Mouse (Mus musculus): ENCODE data around the gene Dnmt1. TPM values are rescaled to one million over a fixed set of nuclear protein-coding genes. Genes with fewer than 3 reads are reported as not detected.

The Dnmt1 gene
- polyA plus RNA-seq, 1 experiment from 2014 or later: 56.1 TPM

DNA sequence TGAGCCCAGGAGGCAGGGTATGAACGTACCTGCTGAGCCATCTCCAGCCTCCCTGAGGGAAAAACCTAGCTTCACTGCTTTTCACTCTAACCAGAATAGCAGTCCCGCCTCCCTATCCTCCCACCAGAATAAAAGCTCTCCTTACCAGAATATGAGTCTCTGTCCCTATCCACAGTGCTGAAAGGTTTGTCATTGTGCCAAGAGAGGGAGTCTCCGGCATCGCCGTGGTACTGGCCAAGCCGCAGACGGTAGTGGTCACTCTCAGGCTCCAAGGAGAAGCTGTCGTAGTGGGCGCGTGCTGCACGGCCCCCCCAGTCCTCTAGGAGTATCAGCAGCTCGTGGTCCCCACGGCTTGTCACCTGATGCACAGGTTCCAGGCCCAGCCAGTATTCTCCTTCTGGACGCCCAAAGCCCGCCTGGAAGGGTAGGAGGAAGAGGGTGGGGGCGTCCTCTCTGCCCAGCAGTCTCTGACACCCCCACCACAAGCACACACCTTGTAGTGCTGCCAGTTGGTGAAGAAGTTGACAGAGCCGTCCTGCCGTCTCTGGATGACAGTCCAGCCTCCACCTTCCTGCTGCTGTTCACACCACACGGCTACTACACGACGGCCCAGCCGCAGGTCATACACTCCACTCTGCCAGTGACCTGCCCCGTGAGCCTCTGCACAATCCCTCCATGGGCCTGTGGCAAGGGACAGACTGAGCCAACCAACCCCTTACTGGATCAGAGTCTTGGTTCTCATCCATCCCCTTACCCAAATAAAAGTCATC lies 84.5 kb downstream of the Dnmt1 start:
- H3K36me3 ChIP-seq (ENCODE audit: inconsistent target): peaks cover 16% of the 10 kb centered on the region; the same call in 1 of the 2 replicates
- H3K27ac ChIP-seq: no peak overlapping the region
- H3K79me2 ChIP-seq (ENCODE audit: inconsistent target): no peaks in the 10 kb centered on the region
- WGBS (ENCODE audit: missing documents): 92% methylated on average over 23 of the region's 23 CpGs
- no peak overlapping the region for H3K4me3 ChIP-seq (ENCODE audit: inconsistent target)

DNA sequence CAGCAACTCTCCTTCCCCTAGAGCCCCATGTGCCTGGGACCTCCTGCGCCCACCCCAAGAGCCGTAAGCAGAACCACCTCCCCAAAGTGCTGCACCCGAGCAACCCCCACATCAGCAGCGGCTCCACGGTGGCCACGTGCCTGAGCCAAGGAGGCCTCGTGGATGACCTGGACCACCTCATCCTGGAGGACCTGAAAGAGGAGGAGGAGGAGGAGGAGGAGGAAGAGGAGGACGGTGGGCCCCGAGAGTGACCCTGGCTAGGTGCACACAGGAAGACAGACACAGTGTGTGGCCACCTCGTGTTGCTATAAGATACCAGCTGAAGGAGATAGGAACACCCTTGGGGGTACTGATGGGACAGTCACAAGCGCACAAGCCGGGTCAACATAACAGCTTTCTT lies 86.2 kb downstream of the Dnmt1 start:
- WGBS (ENCODE audit: missing documents): 89% methylated on average over 12 of the region's 12 CpGs
- Histone ChIP-seq H3K27ac (no peak overlapping the region), H3K36me3 (ENCODE audit: inconsistent target) (peaks cover 16% of the 10 kb centered on the region; the same call in 1 of the 2 replicates)

DNA sequence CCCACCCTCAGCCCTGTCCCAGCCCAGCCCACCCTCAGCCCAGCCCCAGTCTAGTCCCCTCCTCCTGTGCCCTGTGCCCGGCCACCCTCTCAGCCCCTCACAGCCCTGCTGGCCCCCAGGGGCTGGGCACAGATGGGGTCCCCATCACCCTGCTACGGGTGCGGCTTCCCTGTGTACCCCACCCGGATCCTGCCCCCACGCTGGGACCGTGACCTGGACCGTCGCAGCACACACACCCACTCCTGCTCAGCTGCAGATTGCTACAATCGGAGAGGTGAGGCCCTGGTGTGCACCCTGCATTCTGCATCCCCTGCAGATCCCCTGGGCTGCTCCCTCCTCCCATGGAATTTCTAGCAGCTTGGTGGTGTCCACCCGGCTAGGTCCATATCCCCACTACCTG lies 86.7 kb downstream of the Dnmt1 start:
- H3K4me3 ChIP-seq (ENCODE audit: inconsistent target): no peak overlapping the region
- H3K79me2 ChIP-seq (ENCODE audit: inconsistent target): no peaks in the 10 kb centered on the region
- peaks cover 16% of the 10 kb centered on the region; the same call in 1 of the 2 replicates for H3K36me3 ChIP-seq (ENCODE audit: inconsistent target)
- WGBS (ENCODE audit: missing documents): 98% methylated on average over 10 of the region's 10 CpGs
- no peak overlapping the region for H3K27ac ChIP-seq

More for the DNA sequence above, 86.2 kb downstream of the Dnmt1 start:
- Histone ChIP-seq H3K79me2 (ENCODE audit: inconsistent target) (no peaks in the 10 kb centered on the region), H3K4me3 (ENCODE audit: inconsistent target) (no peak overlapping the region)

DNA sequence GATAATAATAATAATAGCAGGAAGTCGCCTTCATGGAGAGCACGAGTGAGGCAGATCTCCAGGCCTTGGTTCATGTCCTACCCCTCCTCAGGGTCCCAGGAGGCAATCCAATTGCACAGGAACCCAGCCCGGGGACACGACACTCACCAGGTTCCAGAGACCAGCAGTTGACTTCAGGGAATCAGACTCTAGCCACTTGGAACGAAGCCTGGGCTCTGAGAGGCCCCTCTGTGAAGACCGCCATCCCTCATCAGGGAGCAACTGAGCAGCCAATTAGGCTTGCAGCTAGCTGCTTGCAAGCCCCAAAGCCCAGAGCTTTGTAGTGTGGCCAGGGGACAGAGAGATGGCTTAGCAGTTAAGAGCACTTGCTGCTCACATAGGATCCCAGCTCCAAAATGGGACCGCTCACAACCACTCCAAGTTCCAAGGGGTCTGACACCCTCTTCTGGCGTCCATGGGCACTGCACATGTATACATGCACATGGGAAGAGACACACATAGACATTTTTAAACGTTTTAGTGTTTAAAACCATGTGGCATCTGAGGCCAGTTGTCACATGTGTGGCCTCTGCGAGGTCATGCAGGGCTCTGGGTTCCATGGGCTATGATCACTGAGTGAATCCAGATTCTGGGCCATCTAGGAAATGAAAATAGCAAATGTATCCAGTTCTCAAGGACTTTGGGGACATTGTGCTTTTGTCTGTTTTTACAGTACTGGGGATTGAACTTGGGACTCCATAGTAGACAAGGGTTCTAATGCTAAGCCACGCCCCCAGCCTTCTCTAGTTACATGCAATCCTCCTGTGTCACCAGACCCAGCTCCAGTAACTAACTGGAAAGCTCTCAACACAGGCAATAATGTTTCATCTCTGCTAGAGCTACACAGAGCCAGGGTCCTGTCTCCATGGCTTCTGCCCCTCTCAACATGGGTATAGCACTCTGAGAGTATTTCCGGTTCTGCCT lies 89.2 kb downstream of the Dnmt1 start:
- no peak overlapping the region for H3K4me3 ChIP-seq (ENCODE audit: inconsistent target)
- H3K36me3 ChIP-seq (ENCODE audit: inconsistent target): peaks cover 16% of the 10 kb centered on the region; the same call in 1 of the 2 replicates
- WGBS (ENCODE audit: missing documents): 92% methylated on average over 12 of the region's 12 CpGs
- H3K79me2 ChIP-seq (ENCODE audit: inconsistent target): no peaks in the 10 kb centered on the region
- no peak overlapping the region for H3K27ac ChIP-seq

DNA sequence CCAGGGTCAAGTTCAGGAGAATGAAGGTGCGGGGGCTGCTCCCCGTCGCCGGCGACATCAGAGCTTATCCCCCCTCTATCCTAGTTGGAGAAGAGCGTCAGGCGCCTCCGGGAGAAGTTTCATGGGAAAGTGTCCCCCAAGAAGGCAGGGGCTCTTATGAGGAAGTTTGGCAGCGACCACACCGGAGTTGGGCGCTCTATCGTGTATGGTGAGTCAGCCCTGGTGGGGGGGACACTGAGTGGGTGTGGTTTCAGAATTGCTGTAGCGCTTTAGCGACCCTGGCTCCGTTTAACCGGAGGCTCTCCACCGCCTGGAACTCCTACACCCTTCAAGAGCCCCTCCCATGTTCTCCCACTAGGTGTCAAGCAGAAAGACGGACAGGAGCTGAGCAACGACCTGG lies 90.4 kb downstream of the Dnmt1 start:
- peaks cover 16% of the 10 kb centered on the region; the same call in 1 of the 2 replicates for H3K36me3 ChIP-seq (ENCODE audit: inconsistent target)
- WGBS (ENCODE audit: missing documents): 12% methylated on average over 19 of the region's 19 CpGs
- H3K4me3 ChIP-seq (ENCODE audit: inconsistent target): peak overlapping the region; percentile 53
- H3K27ac ChIP-seq: no peak overlapping the region
- no peaks in the 10 kb centered on the region for H3K79me2 ChIP-seq (ENCODE audit: inconsistent target)

DNA sequence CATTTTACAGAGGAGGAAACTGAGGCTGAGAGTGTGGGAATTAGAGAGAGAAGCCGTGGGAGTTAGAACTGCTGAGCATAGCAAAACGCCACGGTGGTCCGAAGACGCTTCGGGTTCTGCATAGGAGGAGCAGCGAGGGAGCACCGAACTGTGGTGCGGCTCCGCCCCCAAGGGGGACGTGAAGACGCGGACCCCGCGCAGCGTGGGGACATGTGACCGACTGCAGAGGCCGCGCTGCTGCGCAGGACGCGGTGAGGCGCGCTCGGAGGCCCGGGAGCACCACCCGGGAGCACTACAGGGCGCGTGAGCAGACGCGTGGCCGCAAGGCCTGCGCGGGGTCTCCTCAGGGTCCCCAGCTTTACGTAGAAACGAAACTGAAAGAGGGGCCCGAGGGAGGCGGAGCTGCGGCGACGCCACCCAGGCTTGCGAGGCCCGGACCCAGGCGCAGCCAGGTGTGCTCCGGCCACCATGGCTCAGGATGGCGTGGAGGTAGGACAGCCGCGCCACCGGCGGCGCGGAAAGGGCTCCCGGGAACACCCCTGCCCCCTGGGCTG lies 91.2 kb downstream of the Dnmt1 start, which contains the start of gene A230050P20Rik:
Gene A230050P20Rik (plus strand): TSS at position 195 of the 554 bp plus-strand sequence.
- no peaks in the 10 kb centered on the region for H3K79me2 ChIP-seq (ENCODE audit: inconsistent target)
- 2% methylated on average over 53 of the region's 53 CpGs for WGBS (ENCODE audit: missing documents)
- H3K4me3 ChIP-seq (ENCODE audit: inconsistent target): peak within 1 kb of the TSS; percentile 53
- no peak within 1 kb of the TSS for H3K27ac ChIP-seq
- H3K36me3 ChIP-seq (ENCODE audit: inconsistent target): peaks cover 14% of the 10 kb centered on the region; the same call in 1 of the 2 replicates

DNA sequence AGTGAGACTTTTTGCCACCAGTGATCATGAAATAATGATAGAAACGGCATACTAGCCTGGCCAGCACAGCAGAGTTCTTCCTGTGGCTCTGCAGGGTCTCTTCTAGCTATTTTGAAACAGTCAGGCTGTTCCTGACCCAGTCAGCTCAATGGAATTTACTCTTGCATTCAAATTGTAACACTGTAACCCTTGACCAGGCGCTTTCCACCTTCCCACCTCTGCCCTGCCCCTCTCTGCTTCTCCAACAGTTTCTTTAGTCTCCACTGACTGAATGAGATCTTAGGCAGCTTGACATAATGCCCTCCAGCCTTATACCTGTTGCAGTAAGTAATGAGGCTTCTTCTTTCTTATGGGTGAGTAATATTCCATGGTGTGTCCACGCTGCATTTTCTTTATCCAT lies 92.8 kb downstream of the Dnmt1 start:
- H3K4me3 ChIP-seq (ENCODE audit: inconsistent target): no peak overlapping the region
- whole genome bisulfite sequencing (ENCODE audit: missing documents): 60% methylated on average over 3 of the region's 3 CpGs
- H3K36me3 ChIP-seq (ENCODE audit: inconsistent target): no peaks in the 10 kb centered on the region; the same call in 1 of the 2 replicates
- H3K79me2 ChIP-seq (ENCODE audit: inconsistent target): no peaks in the 10 kb centered on the region
- no peak overlapping the region for H3K27ac ChIP-seq

DNA sequence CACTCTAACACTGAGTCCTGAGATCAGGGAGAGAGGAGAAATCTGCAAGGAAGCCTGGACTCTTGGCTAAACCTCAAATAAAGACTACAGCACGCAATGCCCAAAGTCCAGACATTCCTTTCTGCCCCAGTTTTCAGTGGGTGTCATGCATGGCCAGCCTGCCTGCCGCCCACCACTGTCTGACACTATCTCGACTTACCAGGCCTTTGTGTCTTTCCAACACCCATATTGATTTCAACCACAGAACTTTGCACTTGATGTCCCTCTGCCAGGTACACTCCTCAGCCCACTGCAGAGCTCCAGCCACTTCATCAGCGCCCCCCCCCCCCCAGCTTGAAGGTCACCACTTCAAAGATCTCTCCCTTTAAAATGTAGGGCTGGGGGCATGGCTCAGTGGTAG lies 97.5 kb downstream of the Dnmt1 start:
- Histone ChIP-seq H3K4me3 (ENCODE audit: inconsistent target) (no peak overlapping the region), H3K27ac (no peak overlapping the region), H3K79me2 (ENCODE audit: inconsistent target) (no peaks in the 10 kb centered on the region), H3K36me3 (ENCODE audit: inconsistent target) (no peaks in the 10 kb centered on the region)
- 61% methylated on average over 4 of the region's 4 CpGs for WGBS (ENCODE audit: missing documents)

DNA sequence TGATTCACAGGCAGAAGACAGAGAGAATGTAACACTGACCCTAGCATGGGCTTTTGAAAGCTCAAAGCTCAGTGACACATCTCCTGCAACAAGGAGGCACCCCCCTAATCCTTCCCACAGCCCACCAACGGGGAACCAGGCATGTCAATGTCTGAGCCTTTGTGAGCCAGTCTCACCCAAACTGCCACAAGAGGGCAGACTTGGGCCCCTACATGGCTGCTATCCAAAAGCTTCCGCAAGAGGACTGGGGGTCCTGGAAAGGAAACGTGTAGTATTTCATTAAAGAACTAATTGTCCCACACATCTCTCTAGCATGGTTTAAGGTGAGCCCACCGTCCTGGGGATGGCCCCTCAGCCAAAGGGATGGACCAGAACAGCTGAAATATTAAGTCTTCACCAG lies 97.9 kb downstream of the Dnmt1 start:
- 9% methylated on average over 4 of the region's 4 CpGs for WGBS (ENCODE audit: missing documents)
- Histone ChIP-seq H3K36me3 (ENCODE audit: inconsistent target) (no peaks in the 10 kb centered on the region), H3K27ac (no peak overlapping the region), H3K79me2 (ENCODE audit: inconsistent target) (no peaks in the 10 kb centered on the region), H3K4me3 (ENCODE audit: inconsistent target) (no peak overlapping the region)

DNA sequence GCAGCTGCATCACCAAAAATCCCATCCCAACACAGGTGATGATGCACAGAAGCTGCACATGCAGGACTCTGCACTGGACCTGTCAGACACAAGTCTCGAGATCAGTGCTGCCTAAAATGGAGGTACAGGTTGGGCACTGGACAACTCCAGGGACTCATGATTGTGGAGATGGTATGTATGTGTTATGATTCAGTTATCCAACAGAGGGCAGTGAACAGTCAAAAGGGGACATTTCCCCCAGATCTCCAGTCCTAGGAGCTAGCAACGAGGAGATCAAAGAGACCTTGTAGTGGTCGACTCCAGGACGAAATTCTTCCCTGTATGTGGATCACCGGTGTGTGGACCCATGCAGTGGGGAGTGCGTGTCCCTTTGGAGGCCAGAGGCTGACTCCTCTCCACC lies 99.8 kb downstream of the Dnmt1 start:
- H3K4me3 ChIP-seq (ENCODE audit: inconsistent target): no peak overlapping the region

More for the DNA sequence above, 99.8 kb downstream of the Dnmt1 start:
- H3K79me2 ChIP-seq (ENCODE audit: inconsistent target): no peaks in the 10 kb centered on the region
- no peaks in the 10 kb centered on the region for H3K36me3 ChIP-seq (ENCODE audit: inconsistent target)
- no peak overlapping the region for H3K27ac ChIP-seq
- WGBS (ENCODE audit: missing documents): 50% methylated on average over 6 of the region's 6 CpGs

Other genes with a start within 250 kb of the Dnmt1 start
- gene Olfm2, start 213.5 kb downstream of the Dnmt1 start, polyA plus RNA-seq (2018): not detected in 3 replicates
- not detected in 3 replicates for gene Col5a3, start 144.8 kb downstream of the Dnmt1 start, polyA plus RNA-seq (2018)
- not detected in 3 replicates for gene Rdh8, start 141.4 kb downstream of the Dnmt1 start, polyA plus RNA-seq (2018)
- gene A230050P20Rik, start 91.2 kb downstream of the Dnmt1 start, polyA plus RNA-seq (2018): 9.0 to 17.6 TPM (median 12.0 TPM) in 3 replicates
- 0.46 to 2.3 TPM (median 1.8 TPM) in 3 replicates for gene Angptl6, start 80.2 kb downstream of the Dnmt1 start, polyA plus RNA-seq (2018)
- gene Ppan, start 71.7 kb downstream of the Dnmt1 start, polyA plus RNA-seq (2018): 9.3 to 35.0 TPM (median 13.9 TPM) in 3 replicates
- gene Eif3g, start 61.3 kb downstream of the Dnmt1 start, polyA plus RNA-seq (2018): 76.8 to 138 TPM (median 100 TPM) in 3 replicates
- 16.4 to 43.0 TPM (median 32.4 TPM) in 3 replicates for gene S1pr2, start 16.9 kb upstream of the Dnmt1 start, polyA plus RNA-seq (2018)
- 27.9 to 56.9 TPM (median 50.5 TPM) in 3 replicates for gene Mrpl4, start 42.9 kb upstream of the Dnmt1 start, polyA plus RNA-seq (2018)
- gene Icam1, start 56.1 kb upstream of the Dnmt1 start, polyA plus RNA-seq (2018): 35.3 to 116 TPM (median 39.2 TPM) in 3 replicates
- not detected in 3 replicates for gene Icam4, start 69.5 kb upstream of the Dnmt1 start, polyA plus RNA-seq (2018)
- gene Icam5, start 72.2 kb upstream of the Dnmt1 start, polyA plus RNA-seq (2018): 0.04 to 0.12 TPM (median 0.09 TPM) in 3 replicates
- gene Zglp1, start 107.2 kb upstream of the Dnmt1 start, polyA plus RNA-seq (2018): not detected in 3 replicates
- 0.22 TPM in 1 of 3 replicates, not detected in the others for gene Gm49373, start 113.2 kb upstream of the Dnmt1 start, polyA plus RNA-seq (2018)
- gene Fdx1l, start 113.7 kb upstream of the Dnmt1 start, polyA plus RNA-seq (2018): 22.6 to 65.1 TPM (median 36.6 TPM) in 3 replicates
- gene Gm38431, start 132.1 kb upstream of the Dnmt1 start, polyA plus RNA-seq (2018): 0.88 to 8.1 TPM (median 2.0 TPM) in 3 replicates
- 24.3 to 37.8 TPM (median 28.2 TPM) in 3 replicates for gene Raver1, start 132.1 kb upstream of the Dnmt1 start, polyA plus RNA-seq (2018)
- gene Tyk2, start 171.4 kb upstream of the Dnmt1 start, polyA plus RNA-seq (2018): 22.8 to 47.7 TPM (median 23.6 TPM) in 3 replicates
- gene Cdc37, start 190.1 kb upstream of the Dnmt1 start, polyA plus RNA-seq (2018): 166 to 206 TPM (median 199 TPM) in 3 replicates
- 6.5 to 7.1 TPM (median 6.8 TPM) in 3 replicates for gene Pde4a, start 205.8 kb upstream of the Dnmt1 start, polyA plus RNA-seq (2018)

Measured in macrophage (primary cell).